Mouse (Mus musculus) brain, embryonic 14.5 days (tissue): Measurements from ENCODE around the gene Tent5b.

ENCODE experiments used
- CTCF ChIP-seq: fragments of 200-500 bp; IDR thresholded peaks from 2 replicates; pipeline ENCODE4 v1.5.1; 2012; ENCODE audit warnings: inconsistent platforms, mild to moderate bottlenecking, moderate library complexity, borderline replicate concordance; ENCODE audit not compliant: insufficient read depth, insufficient read length; ENCODE audit errors: extremely low read depth
- POLR2A ChIP-seq: fragments of 200-500 bp; IDR thresholded peaks from 2 replicates; pipeline ENCODE4 v1.6.1; 2012; ENCODE audit warnings: mild to moderate bottlenecking, inconsistent platforms, borderline replicate concordance; ENCODE audit not compliant: poor library complexity, insufficient read depth, insufficient read length, severe bottlenecking; ENCODE audit errors: extremely low read depth

DNA sequence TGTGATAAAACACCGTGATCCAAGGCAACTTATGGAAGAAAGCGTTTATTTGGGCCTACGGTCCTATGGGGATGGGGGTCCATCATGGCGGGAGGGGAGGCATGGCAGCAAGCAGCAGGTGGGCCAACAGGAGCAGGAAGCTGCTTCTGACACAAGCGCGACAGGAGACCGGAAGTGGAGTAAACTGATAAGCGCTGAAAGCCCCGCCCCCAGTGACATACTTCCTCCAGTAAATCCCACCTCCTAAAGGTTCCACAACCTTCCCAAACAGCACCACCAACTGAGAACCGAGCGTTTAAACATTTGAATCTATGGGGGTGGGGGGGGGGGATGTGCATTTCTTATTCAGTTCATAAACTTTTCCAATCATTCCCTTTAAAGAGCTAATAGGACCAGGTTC is 44.0 kb upstream of the Tent5b start:
- TF ChIP-seq POLR2A (no peak), CTCF (no peak)
